Mouse (Mus musculus) liver, adult 2 months (tissue): Measurements from ENCODE around the gene Med10. TPM values are rescaled to one million over a fixed set of nuclear protein-coding genes. Genes with fewer than 3 reads are reported as not detected.

Source experiments
- DNase-seq: peaks from one replicate; pipeline ENCODE4 v3.0.0-alpha.2; 2011; ENCODE audit warnings: low read depth, low spot score; ENCODE audit errors: extremely low read depth
- H3K27ac ChIP-seq: fragments of 200-500 bp; replicated peaks from 2 replicates; pipeline ENCODE4 v1.5.1; 2012; ENCODE audit warnings: low read depth, mild to moderate bottlenecking, control low read depth, inconsistent platforms, low read length; ENCODE audit not compliant: insufficient read depth
- H3K27me3 ChIP-seq: fragments of 200-500 bp; 2 replicates; pipeline ENCODE4 v1.6.1; 2012; ENCODE audit warnings: mild to moderate bottlenecking, moderate library complexity, low read length, inconsistent platforms; ENCODE audit not compliant: control insufficient read depth, insufficient read depth
- H3K36me3 ChIP-seq: fragments of 200-500 bp; 2 replicates; pipeline ENCODE4 v1.6.1; 2012; ENCODE audit warnings: low read length, inconsistent platforms; ENCODE audit not compliant: control insufficient read depth, insufficient read depth
- H3K4me1 ChIP-seq: fragments of 200-500 bp; 2 replicates; pipeline ENCODE4 v1.6.1; 2011; ENCODE audit warnings: low read length; ENCODE audit not compliant: control insufficient read depth, insufficient read depth
- H3K4me3 ChIP-seq: fragments of 200-500 bp; 2 replicates; pipeline ENCODE4 v1.5.1; 2011; ENCODE audit warnings: low read depth, mild to moderate bottlenecking, control low read depth, low read length, moderate library complexity; ENCODE audit not compliant: insufficient read depth
- H3K79me2 ChIP-seq: fragments of 200-500 bp; 2 replicates; pipeline ENCODE4 v1.6.1; 2012; ENCODE audit warnings: inconsistent platforms, mild to moderate bottlenecking, low read length, moderate library complexity; ENCODE audit not compliant: control insufficient read depth, insufficient read depth
- H3K9ac ChIP-seq: fragments of 200-500 bp; 2 replicates; pipeline ENCODE4 v1.6.1; 2012; ENCODE audit warnings: low read depth, mild to moderate bottlenecking, control low read depth, inconsistent platforms, low read length
- CTCF ChIP-seq: fragments of 200-500 bp; IDR thresholded peaks from 2 replicates; pipeline ENCODE4 v1.5.1; 2011; ENCODE audit warnings: low read depth, low read length, control low read depth
- POLR2A ChIP-seq: fragments of 200-500 bp; IDR thresholded peaks from 2 replicates; pipeline ENCODE4 v1.6.1; 2011; ENCODE audit warnings: low read length, control low read depth; ENCODE audit not compliant: insufficient read depth; ENCODE audit errors: extremely low read depth
- WGBS: fragments of 180-500 bp; shearing (Covaris S2); methylation state at CpG from one replicate; pipeline ENCODE4 v1.1.7; 2018; 5-methylcytosine and 5-hydroxymethylcytosine counted together
- polyA plus RNA-seq: library from polyadenylated mRNA; depleted of rRNA; stranded (reverse); fragments of >200 nt; gene quantifications from 2 replicates; pipeline ENCODE4 v1.2.3, GENCODE M21; 2012; rRNA removed
- total RNA-seq: library from RNA; depleted of rRNA; stranded (reverse); fragments of >200 nt; gene quantifications from 2 replicates; pipeline ENCODE4 v1.2.3, GENCODE M21; 2014; rRNA removed

Med10 gene
- total RNA-seq = 12.9 and 13.8 TPM in 2 replicates
- polyA plus RNA-seq = 13.5 and 15.3 TPM in 2 replicates

GRCm38 (mm10) chr13:69802095-69802494, at the start of gene Med10:
Gene Med10 (plus strand): TSS chr13:69802395.
- Histone ChIP-seq H3K36me3 (no peaks in the 10 kb centered on the region), H3K27ac (no peak within 1 kb of the TSS), H3K79me2 (no peaks in the 10 kb centered on the region), H3K27me3 (no peaks in the 10 kb centered on the region), H3K9ac (no peak within 1 kb of the TSS), H3K4me3 (no peak within 1 kb of the TSS), H3K4me1 (no peaks in the 10 kb centered on the region)
- DNase-seq = no peak
- WGBS = 79% methylated on average over 5 of the region's 5 CpGs
- TF ChIP-seq CTCF = no peak

GRCm38 (mm10) chr13:69752875-69753274, 49.3 kb upstream of the Med10 start:
- Histone ChIP-seq H3K27ac (no peak overlapping the region), H3K79me2 (no peaks in the 10 kb centered on the region), H3K4me3 (no peak overlapping the region), H3K27me3 (no peaks in the 10 kb centered on the region), H3K9ac (no peak overlapping the region), H3K36me3 (no peaks in the 10 kb centered on the region), H3K4me1 (no peaks in the 10 kb centered on the region)
- no peak for DNase-seq
- 49% methylated on average over 2 of the region's 2 CpGs for WGBS
- no peak for TF ChIP-seq POLR2A
- no peak for TF ChIP-seq CTCF

GRCm38 (mm10) chr13:69758979-69759378, 43.2 kb upstream of the Med10 start:
- H3K27ac ChIP-seq = no peak overlapping the region
- WGBS = 80% methylated on average over 6 of the region's 6 CpGs
- DNase-seq = no peak

GRCm38 (mm10) chr13:69761393-69761792, 40.8 kb upstream of the Med10 start:
- no peaks in the 10 kb centered on the region for H3K4me1 ChIP-seq
- H3K4me3 ChIP-seq = no peak overlapping the region
- no peaks in the 10 kb centered on the region for H3K27me3 ChIP-seq
- no peak overlapping the region for H3K27ac ChIP-seq
- 84% methylated on average over 10 of the region's 10 CpGs for WGBS
- DNase-seq = no peak
- no peaks in the 10 kb centered on the region for H3K79me2 ChIP-seq
- no peaks in the 10 kb centered on the region for H3K36me3 ChIP-seq
- no peak overlapping the region for H3K9ac ChIP-seq
- TF ChIP-seq POLR2A = no peak
- no peak for TF ChIP-seq CTCF

More at GRCm38 (mm10) chr13:69758979-69759378, 43.2 kb upstream of the Med10 start:
- no peaks in the 10 kb centered on the region for H3K79me2 ChIP-seq
- no peaks in the 10 kb centered on the region for H3K27me3 ChIP-seq
- H3K4me1 ChIP-seq = no peaks in the 10 kb centered on the region
- H3K36me3 ChIP-seq = no peaks in the 10 kb centered on the region
- no peak overlapping the region for H3K9ac ChIP-seq
- TF ChIP-seq CTCF = no peak
- TF ChIP-seq POLR2A = no peak
- no peak overlapping the region for H3K4me3 ChIP-seq

- 69% methylated on average over 9 of the region's 9 CpGs for WGBS
- Histone ChIP-seq H3K36me3 (no peaks in the 10 kb centered on the region), H3K9ac (no peak overlapping the region), H3K4me3 (no peak overlapping the region), H3K4me1 (no peaks in the 10 kb centered on the region), H3K79me2 (no peaks in the 10 kb centered on the region), H3K27me3 (no peaks in the 10 kb centered on the region), H3K27ac (no peak overlapping the region)
- no peak for TF ChIP-seq CTCF
- DNase-seq = no peak
Measured at GRCm38 (mm10) chr13:69764646-69765045, 37.5 kb upstream of the Med10 start.

GRCm38 (mm10) chr13:69768152-69768551, 34.0 kb upstream of the Med10 start:
- H3K27me3 ChIP-seq = no peaks in the 10 kb centered on the region
- WGBS = 86% methylated on average over 10 of the region's 10 CpGs
- no peaks in the 10 kb centered on the region for H3K4me1 ChIP-seq
- H3K4me3 ChIP-seq = no peak overlapping the region
- H3K36me3 ChIP-seq = no peaks in the 10 kb centered on the region
- DNase-seq = no peak
- H3K79me2 ChIP-seq = no peaks in the 10 kb centered on the region
- H3K27ac ChIP-seq = no peak overlapping the region
- TF ChIP-seq CTCF (no peak), POLR2A (no peak)
- H3K9ac ChIP-seq = no peak overlapping the region
